Mouse (Mus musculus) intestine, embryonic 16.5 days (tissue): ENCODE measurements at regions not wholly inside any gene's neighbourhood (a gene's known extent, or its start where the extent isn't known, plus 50 kb on each side); places are given as distances from the start of the nearest gene placed in this dataset.

ENCODE experiments used
- ATAC-seq: fragments of 200-750 bp; cut with Nextera tagmentation; 2 replicates; pipeline ENCODE4 v1.8.0; 2017; ENCODE audit warnings: moderate TSS enrichment, moderate library complexity
- H3K27ac ChIP-seq: fragments of 300-500 bp; sonication (generic); 2 replicates; pipeline ENCODE4 v1.5.1; 2014; ENCODE audit warnings: mild to moderate bottlenecking, low read length
- H3K27me3 ChIP-seq: fragments of 300-500 bp; sonication (generic); replicated peaks from 2 replicates; pipeline ENCODE4 v1.6.1; 2014; ENCODE audit warnings: low read length, control low read depth, mixed read lengths; ENCODE audit not compliant: control insufficient read depth, insufficient read depth
- H3K36me3 ChIP-seq: fragments of 300-500 bp; sonication (generic); 2 replicates; pipeline ENCODE4 v1.6.1; 2014; ENCODE audit warnings: low read length, control low read depth; ENCODE audit not compliant: control insufficient read depth, insufficient read depth
- H3K4me1 ChIP-seq: fragments of 300-500 bp; sonication (generic); 2 replicates; pipeline ENCODE4 v1.6.1; 2014; ENCODE audit warnings: low read length, control low read depth, mixed read lengths; ENCODE audit not compliant: control insufficient read depth, insufficient read depth
- H3K4me2 ChIP-seq: fragments of 300-500 bp; sonication (generic); 2 replicates; pipeline ENCODE4 v1.6.1; 2014; ENCODE audit warnings: low read depth, low read length, control low read depth
- H3K4me3 ChIP-seq: fragments of 300-500 bp; sonication (generic); 2 replicates; pipeline ENCODE4 v1.5.1; 2014; ENCODE audit warnings: mild to moderate bottlenecking, low read length
- H3K9ac ChIP-seq: fragments of 300-500 bp; sonication (generic); 2 replicates; pipeline ENCODE4 v1.6.1; 2014; ENCODE audit warnings: low read depth, low read length
- H3K9me3 ChIP-seq: fragments of 300-500 bp; sonication (generic); 2 replicates; pipeline ENCODE4 v1.6.1; 2016; ENCODE audit warnings: low read length, control low read depth; ENCODE audit not compliant: control insufficient read depth
- WGBS: fragments of 180-500 bp; shearing (Covaris S2); extraction: QIAGEN DNeasy Blood & Tissue Kit; methylation state at CpG from one replicate; pipeline ENCODE4 v1.1.7; 2014; 5-methylcytosine and 5-hydroxymethylcytosine counted together

DNA sequence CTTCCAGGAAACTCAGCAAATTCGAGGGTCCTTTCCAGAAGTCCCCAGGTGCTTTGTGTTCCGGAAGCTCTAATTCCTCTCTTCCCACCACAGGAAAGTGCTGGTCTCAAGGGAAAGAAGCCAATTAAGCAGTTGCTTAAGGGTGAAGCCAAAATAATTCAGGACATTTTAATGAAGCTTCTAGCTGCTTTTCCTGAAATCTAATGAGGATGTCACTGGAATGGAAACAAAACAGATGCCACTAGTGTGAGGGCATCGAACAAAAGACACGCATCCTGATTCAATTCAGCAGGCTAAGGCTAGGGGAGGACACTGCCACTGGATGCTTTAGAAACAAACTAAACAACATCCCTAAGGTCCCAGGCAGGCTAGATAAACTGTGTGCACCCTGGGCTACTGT, 245.3 kb downstream of the Rnf152 start:
- Histone ChIP-seq H3K4me2 (no peak overlapping the region), H3K36me3 (no peaks in the 10 kb centered on the region), H3K27me3 (no peaks in the 10 kb centered on the region), H3K9me3 (no peaks in the 10 kb centered on the region), H3K4me3 (no peak overlapping the region), H3K4me1 (0 out of 2 replicates have a peak, but pooled peaks cover 3% of the 10 kb centered on the region), H3K9ac (no peak overlapping the region), H3K27ac (no peak overlapping the region)
- ATAC-seq: no peak
- 61% methylated on average over 4 of the region's 4 CpGs for WGBS

GRCm38 (mm10) chr1:105110581-105111210, 245.8 kb downstream of the Rnf152 start:
- WGBS: 62% methylated on average over 1 of the region's 1 CpGs
- Histone ChIP-seq H3K27ac (no peak overlapping the region), H3K36me3 (no peaks in the 10 kb centered on the region), H3K27me3 (no peaks in the 10 kb centered on the region), H3K4me2 (no peak overlapping the region), H3K4me3 (no peak overlapping the region), H3K9me3 (no peaks in the 10 kb centered on the region), H3K9ac (no peak overlapping the region), H3K4me1 (0 out of 2 replicates have a peak, but pooled peaks cover 3% of the 10 kb centered on the region)
- ATAC-seq: no peak

- ATAC-seq: peak; percentile 21; the same call in 1 of the 2 replicates
These were observed 248.7 kb downstream of the Rnf152 start for GRCm38 (mm10) chr1:105107836-105108235.

GRCm38 (mm10) chr1:105107257-105107656, 249.3 kb downstream of the Rnf152 start:
- H3K27me3 ChIP-seq: no peaks in the 10 kb centered on the region
- no peak overlapping the region for H3K27ac ChIP-seq
- H3K9ac ChIP-seq: no peak overlapping the region
- H3K4me2 ChIP-seq: no peak overlapping the region
- H3K9me3 ChIP-seq: no peaks in the 10 kb centered on the region
- 0 out of 2 replicates have a peak, but pooled peaks cover 3% of the 10 kb centered on the region for H3K4me1 ChIP-seq
- H3K4me3 ChIP-seq: no peak overlapping the region
- 64% methylated on average over 1 of the region's 1 CpGs for WGBS
- peak; percentile 74 for ATAC-seq
- H3K36me3 ChIP-seq: no peaks in the 10 kb centered on the region

More at GRCm38 (mm10) chr1:105107836-105108235, 248.7 kb downstream of the Rnf152 start:
- H3K4me2 ChIP-seq: no peak overlapping the region
- no peaks in the 10 kb centered on the region for H3K9me3 ChIP-seq
- H3K36me3 ChIP-seq: no peaks in the 10 kb centered on the region
- H3K9ac ChIP-seq: no peak overlapping the region
- 62% methylated on average over 4 of the region's 4 CpGs for WGBS
- no peak overlapping the region for H3K4me3 ChIP-seq
- no peak overlapping the region for H3K27ac ChIP-seq
- H3K27me3 ChIP-seq: no peaks in the 10 kb centered on the region
- H3K4me1 ChIP-seq: 0 out of 2 replicates have a peak, but pooled peaks cover 3% of the 10 kb centered on the region

- no peak overlapping the region for H3K4me3 ChIP-seq
- H3K9ac ChIP-seq: no peak overlapping the region
- H3K27me3 ChIP-seq: no peaks in the 10 kb centered on the region
- H3K4me1 ChIP-seq: 0 out of 2 replicates have a peak, but pooled peaks cover 3% of the 10 kb centered on the region
- ATAC-seq: no peak; the same call in 1 of the 2 replicates
- no peak overlapping the region for H3K4me2 ChIP-seq
- H3K9me3 ChIP-seq: no peaks in the 10 kb centered on the region
- no peak overlapping the region for H3K27ac ChIP-seq
- H3K36me3 ChIP-seq: no peaks in the 10 kb centered on the region
These were observed 251.3 kb downstream of the Rnf152 start for GRCm38 (mm10) chr1:105105211-105105610.

DNA sequence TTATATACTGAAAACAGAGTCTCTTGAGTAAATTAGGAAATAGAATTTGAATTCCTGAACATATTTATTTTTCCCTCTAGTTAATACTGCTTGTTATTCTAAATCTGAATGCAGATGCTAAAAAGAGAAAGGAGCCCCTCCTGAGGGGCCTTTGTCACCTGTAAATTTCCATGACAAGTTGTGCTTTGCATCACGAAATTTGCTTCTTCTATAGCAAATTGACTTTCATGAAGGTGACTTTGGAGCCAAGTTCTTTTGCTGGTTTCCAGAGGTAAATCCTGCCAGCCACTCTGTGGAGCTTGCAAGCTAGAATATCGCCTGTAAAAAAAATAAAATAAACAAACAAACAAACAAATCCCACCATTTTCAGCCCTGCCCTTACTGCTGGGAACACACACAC, 261.4 kb downstream of the Rnf152 start:
- WGBS: 57% methylated on average over 2 of the region's 2 CpGs

GRCm38 (mm10) chr1:105094500-105094899, 262.0 kb downstream of the Rnf152 start:
- no peaks in the 10 kb centered on the region for H3K36me3 ChIP-seq
- no peak for ATAC-seq
- WGBS: 79% methylated on average over 3 of the region's 3 CpGs

More for the DNA sequence above, 261.4 kb downstream of the Rnf152 start:
- no peaks in the 10 kb centered on the region for H3K36me3 ChIP-seq
- peaks cover 12% of the 10 kb centered on the region for H3K4me1 ChIP-seq
- H3K9me3 ChIP-seq: no peaks in the 10 kb centered on the region
- ATAC-seq: no peak
- H3K9ac ChIP-seq: no peak overlapping the region
- no peak overlapping the region for H3K4me2 ChIP-seq
- no peaks in the 10 kb centered on the region for H3K27me3 ChIP-seq
- H3K27ac ChIP-seq: no peak overlapping the region
- H3K4me3 ChIP-seq: no peak overlapping the region

DNA sequence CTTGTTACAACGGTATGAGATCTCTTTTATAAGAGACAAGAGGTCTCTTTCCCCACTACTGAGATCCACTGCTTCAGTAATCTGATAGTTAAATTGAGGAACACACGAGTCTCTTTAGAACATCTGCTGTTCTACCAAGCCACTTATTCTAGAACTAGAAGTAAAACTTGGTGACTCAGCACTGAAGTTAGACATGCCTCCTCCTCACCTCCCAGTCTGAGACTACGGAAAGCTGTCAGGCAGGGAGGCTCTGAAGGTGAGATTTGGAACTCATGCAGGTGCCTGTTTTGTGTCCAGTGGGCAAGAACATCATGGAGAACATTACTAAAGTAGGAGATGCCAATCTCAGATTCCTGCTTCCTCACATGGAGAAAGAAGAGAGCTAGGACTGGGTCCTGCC, 262.6 kb downstream of the Rnf152 start:
- Histone ChIP-seq H3K9me3 (no peaks in the 10 kb centered on the region), H3K27ac (peak overlapping the region; percentile 20; the same call in 1 of the 2 replicates), H3K9ac (no peak overlapping the region), H3K36me3 (no peaks in the 10 kb centered on the region), H3K4me2 (no peak overlapping the region), H3K4me1 (peaks cover 12% of the 10 kb centered on the region), H3K4me3 (no peak overlapping the region), H3K27me3 (no peaks in the 10 kb centered on the region)
- no peak for ATAC-seq
- whole genome bisulfite sequencing: 68% methylated on average over 3 of the region's 3 CpGs

More at GRCm38 (mm10) chr1:105094500-105094899, 262.0 kb downstream of the Rnf152 start:
- no peak overlapping the region for H3K9ac ChIP-seq
- H3K9me3 ChIP-seq: no peaks in the 10 kb centered on the region
- no peaks in the 10 kb centered on the region for H3K27me3 ChIP-seq
- no peak overlapping the region for H3K4me2 ChIP-seq
- H3K27ac ChIP-seq: no peak overlapping the region
- no peak overlapping the region for H3K4me3 ChIP-seq
- H3K4me1 ChIP-seq: peaks cover 12% of the 10 kb centered on the region

GRCm38 (mm10) chr1:105093012-105093411, 263.5 kb downstream of the Rnf152 start:
- Histone ChIP-seq H3K27me3 (no peaks in the 10 kb centered on the region), H3K9me3 (no peaks in the 10 kb centered on the region), H3K27ac (peak overlapping the region; percentile 90), H3K9ac (0 out of 2 replicates have a peak overlapping the region, but pooled peaks have one; percentile 37), H3K4me3 (no peak overlapping the region), H3K4me1 (peaks cover 12% of the 10 kb centered on the region), H3K4me2 (0 out of 2 replicates have a peak overlapping the region, but pooled peaks have one; percentile 19), H3K36me3 (no peaks in the 10 kb centered on the region)
- 50% methylated on average over 1 of the region's 1 CpGs for WGBS
- peak; percentile 91 for ATAC-seq
